Mouse (Mus musculus) monocyte, adult 5-6 weeks (primary cell): Measurements from ENCODE around the gene Ppp1r1c. TPM values are rescaled to one million over a fixed set of nuclear protein-coding genes. Genes with fewer than 3 reads are reported as not detected.
"Not testable (repeated sequence)": the region's sequence is repeated elsewhere in the genome, so short reads cannot be mapped to it uniquely, and the experiment has no call there.

Experiments
- ATAC-seq: fragments of 153-309, 156-312 bp; replicated peaks from 2 replicates; pipeline ENCODE4 v1.8.0; 2017; ENCODE audit warnings: mild to moderate bottlenecking; ENCODE audit not compliant: low TSS enrichment, insufficient number of reproducible peaks, severe bottlenecking, poor library complexity, low FRiP score
- total RNA-seq: library from RNA; stranded (forward); fragments of 200-1000, 200-491, 200-594 nt; gene quantifications from 3 replicates; pipeline ENCODE4 v1.2.3, GENCODE M21; 2017

The Ppp1r1c gene
- total RNA-seq, 1 experiment from 2014 or later: not detected

DNA sequence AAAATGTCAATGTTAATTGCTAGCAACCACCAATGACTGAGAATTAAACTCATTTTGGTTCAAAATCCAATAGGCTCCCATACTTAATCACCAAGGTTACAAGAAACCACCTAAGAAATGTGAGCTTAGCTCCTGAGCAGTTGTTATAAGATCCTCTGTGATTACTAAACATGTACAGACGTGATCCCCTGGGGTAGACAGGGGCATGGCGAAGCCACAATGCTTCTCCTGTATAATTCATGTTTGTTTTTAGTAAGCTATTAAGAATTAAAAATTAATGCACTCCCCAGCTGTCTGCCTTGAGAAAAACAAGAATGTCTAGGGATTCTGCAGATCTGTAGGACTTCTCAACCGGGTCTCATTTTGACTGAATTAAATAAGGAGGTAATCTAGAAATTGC lies 112.0 kb downstream of the Ppp1r1c start:
- no peak for ATAC-seq

DNA sequence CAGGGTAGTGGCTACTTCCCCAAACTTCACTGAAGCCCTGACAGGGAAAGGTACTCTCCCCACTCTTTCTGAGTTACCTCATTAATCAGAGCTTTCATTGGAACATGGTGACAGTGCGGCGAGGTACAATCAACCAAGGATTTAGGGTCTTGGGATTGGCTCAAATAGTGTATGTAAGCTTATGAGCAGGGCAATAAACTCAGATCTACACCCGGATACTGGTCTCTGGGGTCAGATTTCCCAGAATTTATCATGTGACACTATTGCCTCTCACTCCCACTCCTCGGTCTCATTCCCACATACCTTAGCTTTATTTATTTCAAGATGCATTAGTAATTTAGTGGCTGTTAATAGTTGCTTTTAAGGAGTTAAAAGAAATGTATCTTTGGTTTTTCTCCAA lies 118.3 kb downstream of the Ppp1r1c start:
- no peak for ATAC-seq

DNA sequence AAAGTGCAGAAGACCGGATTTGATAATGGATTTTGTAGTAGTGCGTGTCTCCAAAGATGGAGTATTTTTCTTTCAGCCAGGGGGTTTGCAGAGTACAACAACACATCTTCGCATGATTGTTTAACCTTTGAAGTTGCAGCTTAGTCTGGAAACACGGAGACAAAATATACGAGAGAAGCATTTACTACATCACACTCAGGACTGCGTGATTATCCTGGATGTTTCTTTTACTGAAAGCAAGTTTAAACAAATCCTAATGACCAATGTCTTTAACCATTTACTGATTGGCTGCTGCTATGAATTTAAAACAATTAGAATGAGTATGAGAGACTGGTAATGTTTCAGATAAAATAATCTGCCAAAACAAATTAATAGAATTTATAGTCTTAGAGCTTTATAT lies 131.5 kb downstream of the Ppp1r1c start:
- no peak for ATAC-seq

DNA sequence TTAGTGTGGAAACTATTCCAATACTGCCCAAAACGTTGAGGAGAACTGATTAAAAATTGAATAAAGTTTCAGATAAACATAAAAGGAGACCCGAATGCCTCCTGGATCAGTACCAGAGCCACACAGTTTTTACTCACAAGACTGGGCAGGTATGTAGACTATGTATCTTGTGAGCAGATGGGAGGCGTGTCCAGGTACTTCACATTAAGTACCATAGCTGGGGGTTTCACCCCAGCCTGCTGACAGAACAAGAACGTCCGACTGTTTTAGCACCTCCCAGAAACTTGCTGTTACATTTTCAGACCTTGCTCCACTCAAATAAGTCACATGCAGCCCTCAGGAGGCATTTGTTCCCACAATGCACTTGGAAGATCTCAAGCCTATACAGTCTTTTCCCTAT lies 131.9 kb downstream of the Ppp1r1c start:
- ATAC-seq: no peak

DNA sequence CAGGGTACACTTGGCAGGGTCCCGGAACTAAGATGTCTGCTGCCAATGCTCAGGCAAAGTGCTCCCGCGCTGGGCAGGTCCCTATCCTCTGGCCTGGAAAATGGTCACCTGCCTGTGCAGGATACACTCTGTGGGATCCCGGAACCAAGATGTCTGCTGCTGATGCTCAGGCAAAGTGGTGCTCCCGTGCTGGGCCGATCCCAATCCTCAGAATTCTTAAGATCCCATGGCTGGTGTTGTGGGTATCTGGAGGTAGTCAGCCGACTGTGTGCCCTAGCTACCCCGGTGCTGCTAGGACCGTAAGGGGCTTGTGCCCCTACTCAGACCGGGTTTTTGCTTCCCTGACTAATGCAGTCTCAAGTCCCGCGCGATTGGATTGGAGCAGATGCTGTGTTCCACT lies 139.8 kb downstream of the Ppp1r1c start:
- not testable (repeated sequence) for ATAC-seq

DNA sequence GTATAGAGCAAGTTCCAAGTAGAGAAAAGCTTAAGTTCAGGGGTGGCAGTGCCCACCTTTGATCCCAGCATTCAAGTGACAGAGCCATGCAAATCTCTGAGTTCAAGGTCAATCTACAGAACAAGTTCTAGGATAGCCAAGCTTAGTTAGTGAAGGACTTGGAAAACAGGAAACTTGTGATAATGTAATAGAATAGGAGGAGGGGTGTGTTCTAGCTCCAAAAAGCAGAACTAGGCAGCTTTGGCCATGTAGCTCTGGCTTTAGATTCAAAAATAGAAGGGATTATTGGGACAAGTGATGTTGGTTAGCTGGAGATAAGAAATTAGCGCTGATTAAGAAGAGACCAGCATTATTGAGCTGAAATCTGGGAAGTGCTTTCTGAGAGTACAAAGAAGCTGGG lies 149.3 kb downstream of the Ppp1r1c start:
- no peak for ATAC-seq

DNA sequence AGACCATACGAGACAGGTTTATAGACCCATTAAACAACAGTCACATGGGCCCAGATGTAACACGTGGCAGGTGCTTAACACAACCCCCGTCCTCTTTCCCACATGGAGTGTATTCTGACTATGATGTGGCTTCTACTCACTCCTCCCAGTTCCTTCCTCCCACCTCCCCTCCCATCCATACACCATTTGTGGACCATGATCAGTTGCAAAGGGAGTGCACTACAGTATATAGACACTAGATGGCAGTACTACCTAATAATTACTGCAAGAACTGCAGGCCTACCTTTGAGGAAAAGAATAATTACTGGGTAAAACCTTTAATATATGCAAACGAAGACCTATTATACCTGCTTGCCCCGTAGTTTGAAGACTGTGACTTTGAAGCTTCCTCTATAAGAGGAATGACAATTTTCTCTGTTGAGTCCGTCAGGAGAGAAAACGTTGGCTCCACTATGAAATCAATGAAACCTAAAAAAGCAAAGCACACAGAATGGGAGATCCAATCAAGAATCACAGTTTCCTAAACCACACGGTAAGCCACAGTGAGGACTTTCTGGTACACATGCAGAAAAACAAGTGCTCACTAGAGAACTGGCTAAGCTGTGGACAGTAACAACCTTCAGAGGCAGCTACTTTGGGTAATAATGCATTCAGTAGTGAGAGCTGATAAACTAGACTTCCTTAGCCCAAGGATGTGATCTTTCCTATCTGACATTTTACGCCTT lies 157.9 kb downstream of the Ppp1r1c start:
- peak; percentile 80 for ATAC-seq

Other genes with a start within 250 kb of the Ppp1r1c start
- 45.5 to 56.9 TPM (median 56.0 TPM) in 3 replicates for gene Itprid2, start 72.4 kb upstream of the Ppp1r1c start, total RNA-seq